Mouse (Mus musculus) macrophage (primary cell): ENCODE measurements around the gene Atp9a. TPM values are rescaled to one million over a fixed set of nuclear protein-coding genes. Genes with fewer than 3 reads are reported as not detected.

Source experiments
- H3K27ac ChIP-seq: fragments of 350-480 bp; formaldehyde crosslinking; 2 replicates; pipeline ENCODE4 v1.9.0; 2021
- H3K36me3 ChIP-seq: fragments of 350-480 bp; formaldehyde crosslinking; 2 replicates; pipeline ENCODE4 v1.9.0; 2021; ENCODE audit errors: inconsistent target
- H3K4me3 ChIP-seq: fragments of 350-480 bp; formaldehyde crosslinking; 2 replicates; pipeline ENCODE4 v1.9.0; 2021; ENCODE audit errors: inconsistent target
- H3K79me2 ChIP-seq: fragments of 350-480 bp; formaldehyde crosslinking; 2 replicates; pipeline ENCODE4 v1.9.0; 2021; ENCODE audit errors: inconsistent target
- WGBS: methylation state at CpG from one replicate; pipeline ENCODE4 v1.1.7; 2026; ENCODE audit warnings: inconsistent platforms; ENCODE audit not compliant: missing documents; 5-methylcytosine and 5-hydroxymethylcytosine counted together
- polyA plus RNA-seq: library from polyadenylated mRNA; stranded (reverse); fragments of 250-400 nt; gene quantifications from 3 replicates; pipeline ENCODE4 v1.2.4, GENCODE M21; 2018; ENCODE audit warnings: inconsistent platforms

Gene Atp9a
- polyA plus RNA-seq, 1 experiment from 2014 or later, result 0.39 TPM

DNA sequence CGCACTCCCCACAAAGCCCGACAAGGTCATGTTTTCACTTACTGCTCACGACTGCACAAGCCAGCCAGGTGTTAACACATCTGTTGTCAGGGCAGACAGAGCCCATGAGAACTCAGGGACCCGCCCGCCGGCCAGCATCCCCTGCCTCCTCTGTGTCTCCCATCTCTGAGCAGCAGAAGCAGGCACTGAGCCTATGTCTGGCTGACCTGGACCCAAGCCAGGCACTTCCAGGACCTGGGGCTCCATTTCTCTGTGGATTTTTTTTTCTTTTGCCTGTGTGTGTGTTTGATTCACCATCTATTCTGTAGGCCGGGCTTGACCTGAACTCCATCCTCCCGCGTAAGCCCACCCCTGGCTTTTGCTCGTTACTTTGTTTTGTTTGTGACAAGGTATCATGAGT, 23.5 kb downstream of the Atp9a start:
- WGBS, result 93% methylated on average over 10 of the region's 10 CpGs
- H3K27ac ChIP-seq, result no peak overlapping the region
- no peaks in the 10 kb centered on the region for H3K36me3 ChIP-seq
- no peak overlapping the region for H3K4me3 ChIP-seq
- H3K79me2 ChIP-seq, result no peaks in the 10 kb centered on the region

DNA sequence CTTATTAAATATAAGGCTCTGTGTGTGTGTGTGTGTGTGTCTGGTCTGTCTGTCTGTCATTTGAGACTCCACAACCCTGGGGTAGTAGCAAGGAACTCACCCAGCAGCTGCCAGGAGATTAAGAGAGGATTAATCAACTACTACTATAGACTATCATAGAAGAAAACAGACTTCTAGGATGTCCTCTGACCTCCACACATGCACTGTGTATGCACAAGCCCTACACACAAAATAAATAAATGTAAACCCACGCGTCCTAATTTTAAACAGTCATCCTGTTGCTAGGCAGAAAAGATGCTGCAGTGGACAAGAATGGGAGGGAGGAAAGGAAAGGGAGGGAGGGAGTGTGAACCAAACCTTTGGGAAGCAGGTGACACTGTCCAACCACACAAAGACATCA, 23.9 kb downstream of the Atp9a start:
- H3K79me2 ChIP-seq, result no peaks in the 10 kb centered on the region
- no peak overlapping the region for H3K4me3 ChIP-seq
- H3K27ac ChIP-seq, result no peak overlapping the region
- 89% methylated on average over 2 of the region's 2 CpGs for WGBS
- H3K36me3 ChIP-seq, result no peaks in the 10 kb centered on the region

DNA sequence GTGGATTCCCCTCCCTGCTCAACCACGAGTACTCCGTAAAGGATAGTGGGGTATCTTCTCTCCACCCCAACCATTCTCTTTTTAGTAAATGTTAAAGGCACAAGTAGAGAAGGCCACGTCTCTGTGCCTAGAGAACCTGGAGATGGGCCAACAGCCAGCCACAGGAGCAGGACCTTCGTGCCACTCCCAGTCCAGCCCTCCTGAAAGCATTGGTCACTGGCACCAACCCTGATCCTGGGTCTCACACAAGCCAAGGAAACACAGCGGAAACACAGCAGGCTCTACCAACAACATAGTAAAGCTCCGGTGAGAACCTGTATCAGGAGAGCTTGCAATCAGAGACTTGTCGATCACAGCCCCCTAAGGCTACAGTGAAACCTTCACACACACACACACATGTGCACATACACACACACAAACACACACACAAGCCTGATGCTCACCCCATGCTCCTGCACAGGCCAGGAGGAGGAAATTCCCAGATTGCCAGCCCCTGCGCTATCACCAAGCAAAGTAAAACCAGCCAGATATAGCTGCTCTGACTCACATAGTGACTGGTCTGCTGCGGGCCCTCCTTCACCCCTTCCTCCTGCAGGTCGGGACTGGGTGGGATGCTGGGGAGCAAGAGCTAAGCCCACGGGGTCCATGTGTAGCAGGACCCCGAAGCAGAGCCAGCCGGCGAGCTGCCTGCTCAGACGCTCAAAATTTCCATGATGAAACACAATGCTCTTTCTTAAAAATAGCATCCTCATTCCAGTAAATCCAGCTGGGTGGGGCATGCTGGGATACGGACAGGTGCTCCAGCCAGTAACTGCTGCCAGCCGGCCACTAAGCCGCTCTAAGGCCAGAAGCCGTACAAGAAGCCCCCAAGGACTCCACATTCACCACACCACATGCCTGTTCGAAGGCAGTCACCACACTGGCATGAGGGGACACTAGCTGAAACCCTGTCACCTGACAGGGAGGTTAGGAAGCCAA, 29.7 kb downstream of the Atp9a start:
- WGBS, result 91% methylated on average over 20 of the region's 20 CpGs
- no peak overlapping the region for H3K4me3 ChIP-seq
- no peaks in the 10 kb centered on the region for H3K79me2 ChIP-seq
- H3K36me3 ChIP-seq, result no peaks in the 10 kb centered on the region
- no peak overlapping the region for H3K27ac ChIP-seq

DNA sequence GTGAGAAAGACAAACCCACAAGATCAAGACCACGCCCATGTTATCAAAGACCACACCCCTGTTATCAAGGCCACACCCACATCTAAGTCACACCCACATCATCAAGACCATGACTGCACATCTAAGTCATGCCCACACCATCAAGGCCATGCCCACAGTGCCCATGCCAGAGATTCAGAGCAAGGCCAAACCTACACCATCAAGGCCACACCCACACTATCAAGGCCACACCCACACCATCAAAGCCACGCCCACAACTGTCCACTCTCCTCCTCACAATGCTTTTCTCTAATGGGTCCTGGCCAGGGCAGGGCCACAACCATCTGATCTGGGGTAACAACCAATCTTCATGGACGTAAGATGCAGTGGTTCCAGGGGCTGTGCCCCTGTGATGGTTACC, 31.2 kb downstream of the Atp9a start:
- H3K4me3 ChIP-seq, result no peak overlapping the region
- 72% methylated on average over 3 of the region's 3 CpGs for WGBS
- no peaks in the 10 kb centered on the region for H3K79me2 ChIP-seq
- H3K36me3 ChIP-seq, result no peaks in the 10 kb centered on the region
- no peak overlapping the region for H3K27ac ChIP-seq

DNA sequence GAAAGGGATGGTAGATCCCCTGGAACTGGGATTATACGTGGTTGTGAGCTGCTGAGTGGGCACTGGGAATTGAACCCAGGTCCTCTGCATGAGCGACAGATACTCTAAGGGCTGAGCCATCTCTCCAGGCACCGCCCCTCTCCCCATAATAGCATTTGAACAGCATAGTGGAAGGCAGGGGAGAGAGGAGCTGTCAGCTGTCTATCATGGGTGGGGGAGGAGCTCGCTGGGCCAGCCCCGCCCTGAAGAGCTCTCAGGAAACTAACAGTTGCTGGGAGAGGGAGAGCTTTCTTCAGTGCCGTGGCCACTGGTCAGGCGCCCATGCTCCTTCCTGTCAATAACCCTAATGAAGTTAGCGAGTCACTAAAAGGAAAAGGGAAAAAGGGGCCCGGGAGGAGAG, 34.4 kb downstream of the Atp9a start:
- Histone ChIP-seq H3K27ac (no peak overlapping the region), H3K79me2 (no peaks in the 10 kb centered on the region), H3K36me3 (no peaks in the 10 kb centered on the region), H3K4me3 (no peak overlapping the region)
- 71% methylated on average over 9 of the region's 9 CpGs for WGBS

DNA sequence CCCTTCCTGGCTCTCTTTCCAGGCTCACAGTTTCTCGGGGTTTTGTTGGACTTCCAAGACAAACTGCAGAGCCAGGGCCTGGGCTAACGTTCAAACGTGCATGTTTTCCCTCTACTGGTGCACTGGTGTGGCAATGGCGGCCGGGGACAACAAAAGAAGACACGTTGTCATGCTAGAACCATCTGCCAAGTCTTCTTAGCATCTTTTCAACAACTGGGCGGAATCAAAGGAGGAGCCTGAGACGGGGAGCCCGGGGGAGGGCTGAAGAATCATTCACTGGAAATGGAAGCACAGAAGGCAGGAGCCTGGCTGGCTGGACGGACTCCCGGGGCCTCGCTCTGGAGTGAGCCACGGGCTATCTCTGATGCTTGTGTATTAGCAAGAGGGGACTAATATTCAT, 39.9 kb downstream of the Atp9a start:
- no peaks in the 10 kb centered on the region for H3K36me3 ChIP-seq
- no peaks in the 10 kb centered on the region for H3K79me2 ChIP-seq
- no peak overlapping the region for H3K27ac ChIP-seq
- no peak overlapping the region for H3K4me3 ChIP-seq
- WGBS, result 84% methylated on average over 13 of the region's 13 CpGs

DNA sequence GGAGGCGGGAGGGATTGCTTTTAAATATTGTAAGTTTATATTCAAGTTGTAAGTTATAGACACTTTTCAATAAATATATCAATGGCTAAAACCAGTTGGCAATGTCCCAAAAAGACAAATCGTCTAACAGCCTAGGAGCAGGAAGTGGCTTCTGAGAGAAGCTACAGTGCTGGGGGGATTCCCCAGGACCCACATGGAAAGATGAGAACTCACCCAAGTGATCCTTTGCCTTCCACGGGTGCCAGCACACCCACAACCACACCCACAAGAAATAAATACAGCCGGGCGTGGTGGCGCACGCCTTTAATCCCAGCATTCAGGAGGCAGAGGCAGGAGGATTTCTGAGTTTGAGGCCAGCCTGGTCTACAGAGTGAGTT, 47.2 kb downstream of the Atp9a start:
- H3K36me3 ChIP-seq, result no peaks in the 10 kb centered on the region
- H3K4me3 ChIP-seq, result no peak overlapping the region
- no peaks in the 10 kb centered on the region for H3K79me2 ChIP-seq
- H3K27ac ChIP-seq, result no peak overlapping the region
- 76% methylated on average over 7 of the region's 7 CpGs for WGBS

DNA sequence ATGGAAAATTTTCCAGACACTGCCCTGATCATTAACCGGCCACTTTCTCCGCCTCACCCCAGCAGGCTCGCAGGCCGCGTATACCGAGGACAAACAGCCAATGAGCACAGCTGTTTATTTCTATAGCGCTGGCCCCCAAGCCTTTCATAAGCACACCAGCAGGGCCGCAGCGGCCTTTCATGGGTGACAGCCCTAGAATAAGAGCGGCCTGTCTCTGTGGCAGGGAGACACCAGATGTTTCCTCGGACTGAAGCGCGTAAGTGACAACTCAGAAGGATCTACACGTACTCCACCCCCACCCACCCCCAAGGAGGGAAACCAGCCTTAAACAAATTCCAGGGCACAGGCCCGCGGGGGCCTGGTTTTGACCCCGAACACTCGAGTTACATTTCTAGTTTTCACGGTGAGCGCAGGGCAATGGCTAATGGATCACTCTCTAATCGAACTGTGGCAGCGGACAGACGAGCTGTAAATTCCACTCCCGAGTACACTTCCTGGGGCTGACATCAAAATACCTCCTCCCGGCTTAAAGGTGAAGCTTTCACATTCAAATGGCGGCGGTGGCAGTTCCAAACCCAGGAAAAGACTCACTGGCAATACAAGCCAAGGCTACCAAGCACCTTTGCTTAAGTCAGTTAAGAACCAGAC, 47.7 kb downstream of the Atp9a start:
- WGBS, result 88% methylated on average over 27 of the region's 27 CpGs
- Histone ChIP-seq H3K27ac (no peak overlapping the region), H3K4me3 (no peak overlapping the region), H3K36me3 (no peaks in the 10 kb centered on the region), H3K79me2 (no peaks in the 10 kb centered on the region)

DNA sequence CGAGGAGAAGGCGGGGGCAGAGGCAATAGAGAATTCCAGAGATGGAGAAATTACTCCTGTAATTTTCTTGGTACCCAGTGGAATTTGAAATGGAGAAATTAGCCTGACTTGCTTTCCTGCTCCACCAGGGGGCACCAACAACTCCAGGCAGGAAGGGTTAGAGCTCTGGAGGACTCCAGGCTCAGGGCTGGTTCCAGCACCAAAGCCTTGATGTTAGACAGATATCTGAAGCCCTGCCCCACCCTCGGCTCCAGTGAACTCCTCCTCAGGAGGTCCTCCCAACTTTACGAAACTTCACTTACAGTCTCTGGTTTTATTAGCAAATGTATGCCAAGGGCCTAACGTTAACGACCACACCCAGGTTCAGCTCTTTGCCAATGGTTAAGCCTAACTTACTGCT, 50.4 kb downstream of the Atp9a start:
- no peak overlapping the region for H3K27ac ChIP-seq
- 74% methylated on average over 4 of the region's 6 CpGs for WGBS
- no peaks in the 10 kb centered on the region for H3K79me2 ChIP-seq
- H3K36me3 ChIP-seq, result no peaks in the 10 kb centered on the region
- no peak overlapping the region for H3K4me3 ChIP-seq

DNA sequence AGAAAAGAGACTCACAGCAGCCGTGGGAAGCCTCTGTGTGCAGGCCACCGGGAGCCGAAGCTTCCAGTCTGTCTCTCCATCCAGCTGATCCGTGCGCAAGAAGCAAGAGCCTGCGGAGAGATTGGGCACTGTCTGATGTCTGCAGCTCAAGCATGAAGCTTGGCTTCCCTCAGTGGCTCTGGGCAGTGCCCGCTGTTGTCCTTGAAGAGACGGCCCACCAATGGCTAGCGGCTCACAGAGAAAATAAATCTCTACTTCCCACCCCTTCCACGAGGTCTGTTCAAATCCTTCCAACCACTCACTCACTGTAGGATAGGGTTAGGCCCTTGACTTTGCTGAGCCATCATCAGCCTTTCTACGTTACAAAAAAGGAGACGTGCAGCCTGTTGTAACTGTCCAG, 54.9 kb downstream of the Atp9a start:
- Histone ChIP-seq H3K79me2 (no peaks in the 10 kb centered on the region), H3K4me3 (no peak overlapping the region), H3K27ac (no peak overlapping the region), H3K36me3 (no peaks in the 10 kb centered on the region)
- WGBS, result 91% methylated on average over 12 of the region's 12 CpGs

DNA sequence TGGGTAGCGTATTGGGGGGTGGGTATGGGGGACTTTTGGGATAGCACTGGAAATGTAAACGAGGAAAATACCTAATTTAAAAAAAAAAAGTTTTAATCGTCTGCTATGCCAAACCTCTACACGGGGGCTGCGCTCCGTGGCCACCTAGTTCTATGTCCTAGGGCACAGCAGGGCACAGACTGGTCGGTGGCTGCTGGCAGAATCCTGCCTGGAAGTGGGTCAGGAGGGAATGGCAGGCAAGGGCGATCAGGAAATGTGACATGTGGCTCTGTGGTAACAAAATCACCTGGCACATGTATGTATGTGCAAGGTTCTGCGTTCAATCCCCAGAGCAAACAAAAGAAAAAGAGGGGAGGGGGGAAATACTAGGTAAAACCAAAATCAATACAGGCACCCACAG, 56.3 kb downstream of the Atp9a start:
- Histone ChIP-seq H3K79me2 (no peaks in the 10 kb centered on the region), H3K27ac (no peak overlapping the region), H3K4me3 (no peak overlapping the region), H3K36me3 (no peaks in the 10 kb centered on the region)
- WGBS, result 97% methylated on average over 7 of the region's 9 CpGs

DNA sequence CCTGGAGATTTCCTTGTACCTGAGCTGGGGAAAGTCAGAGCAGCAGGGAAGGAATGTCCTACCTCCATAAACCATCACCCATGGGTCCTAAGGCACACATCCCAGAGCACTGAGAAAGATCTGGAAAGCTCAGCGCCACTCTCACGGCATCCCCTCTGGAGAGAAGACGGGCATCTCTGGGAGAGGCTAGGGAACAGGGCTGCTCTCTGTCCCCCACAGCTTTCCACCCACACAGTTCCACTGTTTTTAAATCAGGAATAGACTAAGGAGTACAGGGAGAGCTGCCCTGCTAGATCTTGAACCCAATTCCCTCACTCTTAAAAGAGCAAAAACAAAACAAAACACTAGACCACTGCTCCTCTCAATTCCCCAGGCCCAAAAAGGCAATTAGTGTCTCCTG, 57.5 kb downstream of the Atp9a start:
- 93% methylated on average over 3 of the region's 3 CpGs for WGBS
- no peak overlapping the region for H3K27ac ChIP-seq
- no peaks in the 10 kb centered on the region for H3K36me3 ChIP-seq
- H3K4me3 ChIP-seq, result no peak overlapping the region
- no peaks in the 10 kb centered on the region for H3K79me2 ChIP-seq

DNA sequence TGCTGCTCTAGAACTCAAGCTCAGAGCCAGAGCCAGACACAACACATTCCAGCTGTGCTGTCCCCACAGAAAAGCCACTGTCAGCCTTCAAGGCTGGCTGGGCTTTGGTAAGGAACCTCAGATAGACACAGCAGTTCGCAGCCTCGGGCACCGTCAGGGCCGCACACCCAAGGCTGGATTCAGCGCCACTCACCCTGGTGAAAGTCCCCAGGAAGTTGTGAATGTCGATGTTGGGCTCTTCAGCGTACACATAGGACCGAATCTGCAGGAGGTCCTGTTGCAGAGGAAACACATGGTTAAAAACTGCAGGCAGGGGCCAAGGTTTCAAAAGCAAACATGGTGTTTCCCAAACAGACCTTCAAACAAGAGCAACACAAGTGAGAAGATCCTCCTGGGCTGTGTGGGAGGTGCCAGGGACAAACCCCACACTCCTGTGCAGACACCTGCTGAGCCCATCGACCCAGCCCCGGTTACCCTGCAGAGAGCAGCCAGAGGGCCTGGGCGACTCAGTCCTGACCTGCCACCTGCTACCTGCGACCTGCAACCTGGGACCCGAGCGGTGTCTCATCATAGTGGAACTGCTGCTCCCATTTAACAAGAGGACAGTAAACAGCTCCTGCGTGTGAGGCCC, 58.6 kb downstream of the Atp9a start:
- H3K36me3 ChIP-seq, result no peaks in the 10 kb centered on the region
- H3K27ac ChIP-seq, result no peak overlapping the region
- 40% methylated on average over 15 of the region's 15 CpGs for WGBS

DNA sequence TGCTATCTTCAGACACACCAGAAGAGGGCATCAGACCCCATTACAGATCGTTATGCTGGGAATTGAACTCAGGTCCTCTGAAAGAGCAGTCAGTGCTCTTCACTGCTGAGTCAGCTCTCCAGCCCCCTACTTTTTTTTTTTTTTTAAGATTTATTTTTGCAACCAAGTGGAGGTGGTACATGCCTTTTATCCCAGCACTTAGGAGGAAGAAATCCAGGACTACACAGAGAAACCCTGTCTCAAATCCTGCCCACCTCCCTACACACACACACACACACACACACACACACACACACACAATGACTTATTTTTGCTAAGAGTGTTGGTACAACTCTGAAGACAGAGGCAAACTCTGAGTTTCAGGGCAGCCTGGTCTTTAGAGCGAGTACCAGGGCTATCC, 59.5 kb downstream of the Atp9a start:
- H3K4me3 ChIP-seq, result no peak overlapping the region
- no peak overlapping the region for H3K27ac ChIP-seq
- WGBS, result 75% methylated on average over 1 of the region's 2 CpGs
- H3K36me3 ChIP-seq, result no peaks in the 10 kb centered on the region
- H3K79me2 ChIP-seq, result no peaks in the 10 kb centered on the region

More for the DNA sequence above, 58.6 kb downstream of the Atp9a start:
- Histone ChIP-seq H3K79me2 (no peaks in the 10 kb centered on the region), H3K4me3 (no peak overlapping the region)

DNA sequence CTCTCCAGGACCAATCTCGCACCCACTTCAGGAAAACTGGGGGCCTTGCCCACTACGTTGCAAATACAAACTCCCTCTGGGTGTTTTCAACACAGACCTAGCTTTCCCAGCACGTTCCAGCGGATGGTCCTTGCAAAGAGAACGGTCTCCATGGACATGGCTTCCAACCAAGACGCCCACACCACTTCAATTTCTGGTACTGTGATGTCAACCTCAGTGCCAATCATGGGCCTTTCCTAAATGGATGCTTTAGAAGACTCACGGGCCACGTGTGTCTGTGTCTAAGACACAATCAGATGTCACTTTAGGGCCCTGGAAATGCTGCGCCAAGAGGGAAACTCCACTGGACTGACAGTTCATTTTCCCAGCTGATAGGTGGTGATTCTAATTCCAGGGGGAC, 60.7 kb downstream of the Atp9a start:
- H3K27ac ChIP-seq, result no peak overlapping the region
- no peaks in the 10 kb centered on the region for H3K79me2 ChIP-seq
- no peaks in the 10 kb centered on the region for H3K36me3 ChIP-seq
- WGBS, result 94% methylated on average over 9 of the region's 9 CpGs
- no peak overlapping the region for H3K4me3 ChIP-seq
